Mouse (Mus musculus) splenic B cell, adult 2 months (primary cell): ENCODE results near the gene Ncf2.

Source experiments
- DNase-seq: peaks from one replicate; pipeline ENCODE4 v3.0.0-alpha.2; 2011; ENCODE audit warnings: low read depth, low spot score
- H3K27me3 ChIP-seq: 2 replicates; pipeline ENCODE4 v1.6.1; 2012; ENCODE audit warnings: mild to moderate bottlenecking, low read length, moderate library complexity, mixed read lengths; ENCODE audit not compliant: control insufficient read depth, poor library complexity, insufficient read depth, severe bottlenecking
- H3K36me3 ChIP-seq: 2 replicates; pipeline ENCODE4 v1.6.1; 2012; ENCODE audit warnings: mild to moderate bottlenecking, low read length, moderate library complexity, mixed read lengths; ENCODE audit not compliant: control insufficient read depth, poor library complexity, insufficient read depth, severe bottlenecking

The Ncf2 gene

DNA sequence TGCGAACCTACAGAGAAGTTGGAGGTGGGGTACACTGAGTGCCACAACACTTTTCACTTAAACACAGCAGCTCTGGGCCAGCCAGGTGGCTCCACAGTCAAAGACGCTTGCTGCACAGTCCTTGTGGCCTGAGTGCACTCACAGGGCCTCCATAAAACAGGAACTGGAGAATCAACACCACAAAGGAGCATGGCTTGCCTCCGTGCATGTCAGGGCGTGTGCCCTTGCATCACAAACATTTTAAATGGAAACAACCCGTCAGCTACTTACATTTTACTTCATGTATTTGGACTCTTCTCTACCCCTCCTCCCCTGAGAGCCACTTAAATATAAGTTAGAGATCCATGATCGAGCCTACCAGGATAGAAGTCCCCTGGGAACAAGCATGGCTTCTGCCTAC is 32.3 kb downstream of the Ncf2 start:
- Histone ChIP-seq H3K36me3 (peaks cover 24% of the 10 kb centered on the region), H3K27me3 (no peaks in the 10 kb centered on the region)
- peak; percentile 31 for DNase-seq

- H3K27me3 ChIP-seq = no peaks in the 10 kb centered on the region
- no peak for DNase-seq
- H3K36me3 ChIP-seq = peaks cover 30% of the 10 kb centered on the region
Observed at GRCm38 (mm10) chr1:152835061-152835460, 35.1 kb downstream of the Ncf2 start.

- peaks cover 26% of the 10 kb centered on the region for H3K36me3 ChIP-seq
- H3K27me3 ChIP-seq = no peaks in the 10 kb centered on the region
- no peak for DNase-seq
Observed at GRCm38 (mm10) chr1:152838026-152838702, 38.2 kb downstream of the Ncf2 start.

- no peak for DNase-seq
- peaks cover 25% of the 10 kb centered on the region for H3K36me3 ChIP-seq
- no peaks in the 10 kb centered on the region for H3K27me3 ChIP-seq
Observed at GRCm38 (mm10) chr1:152838841-152839240, 38.8 kb downstream of the Ncf2 start.

DNA sequence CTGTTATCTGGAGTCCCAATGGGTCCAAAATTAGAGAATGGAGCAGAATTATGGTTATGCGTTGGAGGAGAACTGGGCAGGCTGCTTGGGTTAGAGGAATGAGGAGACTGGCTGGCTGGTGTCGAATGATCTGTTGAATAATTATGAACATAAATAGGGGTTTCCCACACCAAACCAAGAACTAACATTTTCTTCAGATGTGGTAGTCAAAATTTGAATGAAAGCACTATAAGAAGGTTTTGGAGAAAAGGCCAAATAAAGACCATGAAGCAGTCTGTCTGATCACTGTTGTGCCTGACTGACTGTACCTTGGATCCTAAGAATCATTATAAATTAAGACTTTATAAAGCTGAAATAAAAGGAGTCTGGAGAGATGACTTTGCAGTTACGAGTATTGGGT is 40.3 kb downstream of the Ncf2 start:
- Histone ChIP-seq H3K36me3 (peaks cover 26% of the 10 kb centered on the region), H3K27me3 (no peaks in the 10 kb centered on the region)

DNA sequence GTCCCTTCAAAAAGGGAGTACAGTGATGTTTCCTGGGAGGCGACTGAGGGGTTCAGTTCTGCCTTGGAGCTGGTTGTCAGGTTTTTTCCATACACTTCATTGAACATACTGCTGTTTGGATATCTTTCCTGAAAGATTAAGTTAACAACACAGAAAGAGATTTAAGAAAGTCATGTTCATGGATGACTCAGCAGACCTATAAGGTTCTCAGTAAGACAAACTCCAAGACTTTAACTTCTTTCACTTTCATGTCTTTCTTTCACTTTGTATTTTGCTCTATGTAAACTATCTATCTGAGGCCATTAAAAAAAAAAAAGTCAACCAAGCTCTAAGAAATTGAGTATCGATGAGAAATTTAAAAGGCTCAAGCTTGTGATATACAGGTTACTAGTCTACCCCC is 41.1 kb downstream of the Ncf2 start:
- DNase-seq = no peak
- peaks cover 23% of the 10 kb centered on the region for H3K36me3 ChIP-seq
- H3K27me3 ChIP-seq = no peaks in the 10 kb centered on the region

More for the DNA sequence above, 40.3 kb downstream of the Ncf2 start:
- no peak for DNase-seq

DNA sequence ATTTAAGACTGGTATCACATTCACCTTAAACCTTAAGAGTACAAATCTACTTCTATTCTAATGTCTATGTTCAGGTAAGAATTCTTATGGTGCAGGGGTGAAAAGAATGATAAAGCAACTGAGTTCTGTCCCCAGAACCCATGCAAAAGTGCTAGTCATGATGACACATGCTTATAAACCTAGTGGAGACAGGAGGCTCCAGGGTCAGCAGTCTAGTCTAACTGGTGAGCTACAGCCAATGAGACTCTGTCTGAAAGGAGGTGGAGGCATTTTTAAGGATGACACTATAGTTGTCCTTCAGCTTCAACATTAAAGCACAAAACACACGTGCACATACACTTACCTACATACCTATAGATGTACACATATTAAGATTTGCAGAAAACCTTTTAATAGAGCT is 44.6 kb downstream of the Ncf2 start:
- H3K27me3 ChIP-seq = no peaks in the 10 kb centered on the region
- H3K36me3 ChIP-seq = peaks cover 22% of the 10 kb centered on the region
- DNase-seq = no peak

DNA sequence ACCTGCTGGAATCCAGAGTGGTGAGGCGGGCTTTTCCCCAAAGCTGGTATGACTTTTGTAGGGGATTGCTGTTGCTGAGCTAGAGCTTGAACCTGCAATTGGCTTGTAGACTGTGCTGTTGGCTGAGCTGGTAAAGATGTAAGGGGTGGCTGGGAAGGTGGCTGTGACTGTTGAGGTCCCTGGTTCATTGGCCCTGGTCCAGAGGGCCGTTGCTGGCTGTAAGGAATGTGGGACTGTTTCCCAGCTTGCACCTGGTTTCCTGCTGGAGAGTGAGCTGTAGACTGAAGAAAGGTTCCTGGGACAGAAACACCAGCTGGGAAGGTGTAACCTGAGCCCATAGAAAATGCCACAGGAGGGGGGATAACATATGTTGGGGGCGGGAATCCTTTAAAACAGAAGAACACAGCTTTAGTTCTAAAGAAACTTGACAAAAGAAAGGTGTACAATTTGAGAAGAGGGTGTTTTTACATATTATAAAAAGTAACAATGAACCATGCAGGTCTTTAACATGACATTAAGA is 45.3 kb downstream of the Ncf2 start:
- Histone ChIP-seq H3K36me3 (peaks cover 15% of the 10 kb centered on the region), H3K27me3 (no peaks in the 10 kb centered on the region)
- DNase-seq = no peak

- H3K36me3 ChIP-seq = peaks cover 18% of the 10 kb centered on the region
- no peak for DNase-seq
- H3K27me3 ChIP-seq = no peaks in the 10 kb centered on the region
Observed at GRCm38 (mm10) chr1:152846856-152847255, 46.9 kb downstream of the Ncf2 start.

DNA sequence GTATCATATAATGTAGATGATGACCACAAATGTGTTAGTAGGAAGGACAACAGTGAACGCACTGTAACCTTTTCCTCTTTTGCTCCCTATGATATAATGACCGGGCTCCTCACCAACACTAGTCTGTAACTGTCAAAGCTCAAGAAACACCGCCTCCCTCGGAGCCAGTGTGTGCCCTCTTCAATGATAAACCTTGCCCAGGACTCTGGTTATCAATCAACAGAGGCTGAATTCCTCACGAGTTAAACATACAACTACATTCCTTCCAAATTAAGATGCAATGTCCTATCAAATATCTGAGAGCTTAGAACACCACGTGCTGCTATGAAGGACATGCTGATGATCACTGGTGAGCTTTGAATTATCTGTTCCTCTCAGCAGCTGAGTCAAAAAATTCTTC is 69.9 kb downstream of the Ncf2 start:
- peaks cover 8% of the 10 kb centered on the region; the same call in 1 of the 2 replicates for H3K36me3 ChIP-seq
- no peak for DNase-seq
- no peaks in the 10 kb centered on the region for H3K27me3 ChIP-seq

DNA sequence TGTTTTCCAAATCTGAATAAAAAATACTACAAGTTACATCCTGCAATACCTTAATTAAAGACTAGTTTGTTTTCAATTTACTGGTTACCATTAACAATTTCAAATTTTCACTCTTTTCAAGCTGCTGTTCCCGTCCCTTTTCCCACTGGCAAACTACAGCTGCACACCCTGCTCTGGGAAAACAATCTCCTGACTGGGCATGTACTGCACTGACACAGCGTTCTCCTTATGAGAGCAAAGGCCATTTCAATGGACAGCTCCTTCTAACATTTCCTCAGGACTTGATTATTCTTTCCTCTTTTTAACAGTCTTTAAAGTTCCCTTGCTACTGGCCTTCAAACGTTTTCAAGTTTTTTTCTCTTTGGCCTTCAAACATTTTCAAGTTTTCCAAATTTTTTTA is 71.0 kb downstream of the Ncf2 start:
- H3K36me3 ChIP-seq = peaks cover 7% of the 10 kb centered on the region; the same call in 1 of the 2 replicates
- H3K27me3 ChIP-seq = no peaks in the 10 kb centered on the region
- DNase-seq = no peak
